ENCODE assay signal across 17 mouse cellular contexts in the genomic region with DNA sequence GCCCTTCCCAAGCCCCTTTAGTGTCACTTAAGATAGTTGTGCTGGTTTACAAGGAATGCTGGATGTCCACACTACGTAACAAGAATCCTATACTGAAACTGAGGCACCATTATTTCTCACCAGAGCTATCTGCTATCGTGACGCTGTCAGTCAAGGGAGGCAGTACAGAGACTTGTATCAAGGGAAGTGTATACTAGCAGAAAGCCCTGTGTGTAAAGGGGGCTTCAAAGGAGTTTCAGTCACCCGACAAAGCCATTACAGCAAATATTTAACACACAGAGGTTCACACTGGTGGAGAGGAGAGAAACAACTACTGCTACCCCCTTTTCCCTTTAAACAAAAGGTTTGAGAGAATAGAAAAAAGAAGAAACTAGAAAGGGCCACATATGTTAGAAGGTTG. TPM values are rescaled to one million over a fixed set of nuclear protein-coding genes. Genes with fewer than 3 reads are reported as not detected.
A peak's percentile ranks its signal among the peaks of the same experiment; 100 is the strongest.
DNase-seq lines count a peak whose midpoint lies in the region; ATAC-seq and TF ChIP-seq lines count a peak whose summit lies in the region.
"Had no signal": no experiment of that assay in that cellular context is flagged by ENCODE, and none has a peak within 500 bp of the region (broad histone marks: within the 10 kb centered on the region; RNA-seq: fewer than 3 reads in every experiment).

No protein-coding gene starts in this region.

- no peak for TF ChIP-seq CTCF in brain, embryonic 14.5 days (IDR thresholded peaks at IDR 0.05; ENCODE audit: borderline replicate concordance, extremely low read depth, insufficient read depth, insufficient read length)
- TF ChIP-seq CTCF in midbrain, postnatal 0 days (IDR thresholded peaks at IDR 0.05): no peak

- no peaks in the 10 kb centered on the region for H3K9me3 ChIP-seq in heart, embryonic 10.5 days
- H3K9me3 ChIP-seq in hindbrain, embryonic 15.5 days: no peaks in the 10 kb centered on the region
- no peaks in the 10 kb centered on the region for H3K9me3 ChIP-seq in hindbrain, embryonic 12.5 days (replicated peaks)
- H3K9me3 ChIP-seq in midbrain, postnatal 0 days (ENCODE audit: low read length): no peaks in the 10 kb centered on the region
- H3K9me3 ChIP-seq: kidney, embryonic 15.5 days; liver, embryonic 12.5 days; lung, embryonic 15.5 days had no signal

- no peak overlapping the region for H3K4me3 ChIP-seq in heart, embryonic 10.5 days
- no peak overlapping the region for H3K4me3 ChIP-seq in hindbrain, embryonic 15.5 days
- no peak overlapping the region for H3K4me3 ChIP-seq in hindbrain, embryonic 12.5 days
- H3K4me3 ChIP-seq in midbrain, postnatal 0 days (ENCODE audit: low read depth, low read length): no peak overlapping the region
- H3K4me3 ChIP-seq: erythroblast, embryonic 14.5 days; kidney, embryonic 15.5 days; liver, embryonic 12.5 days; lung, embryonic 15.5 days had no signal

- TF ChIP-seq POLR2A in brain, embryonic 14.5 days (IDR thresholded peaks at IDR 0.05; ENCODE audit: borderline replicate concordance, extremely low read depth, insufficient read depth, insufficient read length, poor library complexity, severe bottlenecking): no peak

- no peak overlapping the region for H3K9ac ChIP-seq in hindbrain, embryonic 15.5 days
- no peak overlapping the region for H3K9ac ChIP-seq in hindbrain, embryonic 12.5 days
- no peak overlapping the region for H3K9ac ChIP-seq in midbrain, postnatal 0 days (replicated peaks; ENCODE audit: low read length, poor library complexity, severe bottlenecking)
- H3K9ac ChIP-seq: kidney, embryonic 15.5 days; liver, embryonic 12.5 days; lung, embryonic 15.5 days had no signal

- 0 out of 2 replicates have a peak overlapping the region, but pooled peaks have one; percentile 6 for H3K27ac ChIP-seq in heart, embryonic 10.5 days
- peak overlapping the region; percentile 70; the same call in 1 of the 2 replicates for H3K27ac ChIP-seq in hindbrain, embryonic 15.5 days (replicated peaks)
- no peak overlapping the region for H3K27ac ChIP-seq in hindbrain, embryonic 12.5 days
- H3K27ac ChIP-seq in midbrain, postnatal 0 days (ENCODE audit: low read depth, low read length): no peak overlapping the region; the same call in 1 of the 2 replicates
- H3K27ac ChIP-seq: kidney, embryonic 15.5 days; liver, embryonic 12.5 days; lung, embryonic 15.5 days had no signal

- H3K4me2 ChIP-seq in hindbrain, embryonic 15.5 days: 0 out of 2 replicates have a peak overlapping the region, but pooled peaks have one; percentile 6
- H3K4me2 ChIP-seq in hindbrain, embryonic 12.5 days (replicated peaks): no peak overlapping the region
- no peak overlapping the region for H3K4me2 ChIP-seq in midbrain, postnatal 0 days (ENCODE audit: low read depth, low read length, poor library complexity, severe bottlenecking)
- H3K4me2 ChIP-seq: kidney, embryonic 15.5 days; liver, embryonic 12.5 days; lung, embryonic 15.5 days had no signal

- H3K36me3 ChIP-seq in heart, embryonic 10.5 days: no peaks in the 10 kb centered on the region
- H3K36me3 ChIP-seq in hindbrain, embryonic 15.5 days: no peaks in the 10 kb centered on the region
- H3K36me3 ChIP-seq in hindbrain, embryonic 12.5 days: no peaks in the 10 kb centered on the region
- no peaks in the 10 kb centered on the region for H3K36me3 ChIP-seq in midbrain, postnatal 0 days (ENCODE audit: insufficient read depth, low read length)
- H3K36me3 ChIP-seq: kidney, embryonic 15.5 days; liver, embryonic 12.5 days; lung, embryonic 15.5 days had no signal

- H3K27me3 ChIP-seq in heart, embryonic 10.5 days (ENCODE audit: insufficient read depth, poor library complexity, severe bottlenecking): no peaks in the 10 kb centered on the region
- no peaks in the 10 kb centered on the region for H3K27me3 ChIP-seq in hindbrain, embryonic 15.5 days
- H3K27me3 ChIP-seq in hindbrain, embryonic 12.5 days: no peaks in the 10 kb centered on the region
- H3K27me3 ChIP-seq in midbrain, postnatal 0 days (ENCODE audit: insufficient read depth, low read length): no peaks in the 10 kb centered on the region
- H3K27me3 ChIP-seq: kidney, embryonic 15.5 days; liver, embryonic 12.5 days; lung, embryonic 15.5 days; Patski had no signal

- peaks cover 45% of the 10 kb centered on the region for H3K4me1 ChIP-seq in heart, embryonic 10.5 days
- peaks cover 27% of the 10 kb centered on the region for H3K4me1 ChIP-seq in hindbrain, embryonic 15.5 days (replicated peaks)
- peaks cover 16% of the 10 kb centered on the region for H3K4me1 ChIP-seq in hindbrain, embryonic 12.5 days
- H3K4me1 ChIP-seq in midbrain, postnatal 0 days (ENCODE audit: insufficient read depth, low read length): no peaks in the 10 kb centered on the region

- 22% methylated on average over 4 of the region's 4 CpGs for WGBS in heart, embryonic 10.5 days
- 35% methylated on average over 4 of the region's 4 CpGs for WGBS in hindbrain, embryonic 15.5 days
- 52% methylated on average over 4 of the region's 4 CpGs for WGBS in hindbrain, embryonic 12.5 days
- WGBS in midbrain, postnatal 0 days: 39% methylated on average over 4 of the region's 4 CpGs

- no peak for DNase-seq in heart, embryonic 10.5 days (ENCODE audit: low spot score)
- no peak for DNase-seq in heart, adult 11 months
- DNase-seq in brain, embryonic 14.5 days (ENCODE audit: low read depth): peak; percentile 63
- DNase-seq in midbrain, postnatal 0 days (ENCODE audit: low spot score): peak; percentile 32
- DNase-seq: adrenal gland, postnatal 14 days; gastrocnemius, postnatal 36 days; heart, postnatal 10 days had no signal

- no peak; the same call in 1 of the 2 replicates for ATAC-seq in hindbrain, embryonic 15.5 days (ENCODE audit: low FRiP score, low read depth)
- no peak for ATAC-seq in hindbrain, embryonic 12.5 days (ENCODE audit: low FRiP score)
- ATAC-seq in midbrain, postnatal 0 days (ENCODE audit: low FRiP score): no peak
- no peak for ATAC-seq in megakaryocyte-erythroid progenitor cell, adult 5-6 weeks (replicated peaks; ENCODE audit: low FRiP score, low TSS enrichment, poor library complexity, severe bottlenecking)
- ATAC-seq: activated CD4-positive, CD25-positive, alpha-beta regulatory T cell, adult 4 months; intestine, embryonic 16.5 days; liver, embryonic 12.5 days; Patski had no signal

RNA-seq across cellular contexts. Expression of a gene that starts 35.6 kb away (rescaled TPM):
- 18.7 and 19.4 TPM in 2 replicates for polyA plus RNA-seq in heart, embryonic 10.5 days (2016; fragmentation: Nextera tagmentation; extraction: Ambion mirVana)
- 22.6 and 28.3 TPM in 2 replicates for polyA plus RNA-seq in hindbrain, embryonic 15.5 days (2015; fragmentation: Nextera tagmentation; extraction: Ambion mirVana)
- 16.9 and 23.1 TPM in 2 replicates for polyA plus RNA-seq in hindbrain, embryonic 12.5 days (2016; fragmentation: Nextera tagmentation; extraction: Ambion mirVana)
- 31.5 and 51.1 TPM in 2 replicates for polyA plus RNA-seq in brain, embryonic 14.5 days (2012; rRNA removed)
- total RNA-seq in midbrain, postnatal 0 days (2014; rRNA removed): 76.1 and 80.6 TPM in 2 replicates
- polyA plus RNA-seq in midbrain, postnatal 0 days (2015; fragmentation: Nextera tagmentation; extraction: Ambion mirVana): 20.5 and 26.9 TPM in 2 replicates
- 17.4 and 22.6 TPM in 2 replicates for total RNA-seq in megakaryocyte-erythroid progenitor cell, adult 5-6 weeks (2014; fragmentation: Nextera tagmentation)
- 7.1 and 7.8 TPM in 2 replicates for total RNA-seq in megakaryocyte-erythroid progenitor cell, adult 5-6 weeks (2017)

RNA-seq across cellular contexts. Expression of a gene that starts 36.1 kb away (rescaled TPM):
- polyA plus RNA-seq in heart, embryonic 10.5 days (2016; fragmentation: Nextera tagmentation; extraction: Ambion mirVana): 3.9 and 4.5 TPM in 2 replicates
- polyA plus RNA-seq in hindbrain, embryonic 15.5 days (2015; fragmentation: Nextera tagmentation; extraction: Ambion mirVana): 1.1 and 1.7 TPM in 2 replicates
- 2.8 and 3.2 TPM in 2 replicates for polyA plus RNA-seq in hindbrain, embryonic 12.5 days (2016; fragmentation: Nextera tagmentation; extraction: Ambion mirVana)
- 1.1 and 2.1 TPM in 2 replicates for polyA plus RNA-seq in brain, embryonic 14.5 days (2012; rRNA removed)
- total RNA-seq in midbrain, postnatal 0 days (2014; rRNA removed): 0.42 and 0.60 TPM in 2 replicates
- 0.53 and 0.82 TPM in 2 replicates for polyA plus RNA-seq in midbrain, postnatal 0 days (2015; fragmentation: Nextera tagmentation; extraction: Ambion mirVana)
- total RNA-seq in megakaryocyte-erythroid progenitor cell, adult 5-6 weeks (2014; fragmentation: Nextera tagmentation): 2.6 and 4.1 TPM in 2 replicates
- 2.8 and 6.1 TPM in 2 replicates for total RNA-seq in megakaryocyte-erythroid progenitor cell, adult 5-6 weeks (2017)

Comparison
In these comparisons a context has a peak if more than half of its experiments do, and no peak if none do; other contexts are left out.
1. H3K27ac ChIP-seq: peak in heart, embryonic 10.5 days (single experiment) and hindbrain, embryonic 15.5 days (single experiment); none in hindbrain, embryonic 12.5 days (single experiment) and midbrain, postnatal 0 days (single experiment).
2. DNase-seq: peak in brain, embryonic 14.5 days (single experiment) and midbrain, postnatal 0 days (single experiment); none in heart, embryonic 10.5 days (single experiment) and heart, adult 11 months (single experiment).